Mouse (Mus musculus) kidney, adult 2 months (tissue): ENCODE results near the gene Gm28051.

ENCODE experiments used
- CTCF ChIP-seq: fragments of 200-500 bp; conservative IDR thresholded peaks from 2 replicates; pipeline ENCODE4 v1.5.1; 2011; ENCODE audit warnings: low read depth, mild to moderate bottlenecking, control low read depth, low read length, moderate library complexity, mixed read lengths; ENCODE audit not compliant: insufficient read depth, insufficient read length
- POLR2A ChIP-seq: fragments of 200-500 bp; IDR thresholded peaks from one replicate; pipeline ENCODE4 v1.6.1; 2011; ENCODE audit warnings: low read depth, low read length, control low read depth

GRCm38 (mm10) chr12:102705216-102705871, 52.2 kb downstream of the Gm28051 start:
- no peak for TF ChIP-seq POLR2A
- peak; percentile 63 for TF ChIP-seq CTCF
